Mouse (Mus musculus): ENCODE measurements around the gene Cd52.
"Not testable (repeated sequence)": the region's sequence is repeated elsewhere in the genome, so short reads cannot be mapped to it uniquely, and the experiment has no call there.

Cd52 gene

DNA sequence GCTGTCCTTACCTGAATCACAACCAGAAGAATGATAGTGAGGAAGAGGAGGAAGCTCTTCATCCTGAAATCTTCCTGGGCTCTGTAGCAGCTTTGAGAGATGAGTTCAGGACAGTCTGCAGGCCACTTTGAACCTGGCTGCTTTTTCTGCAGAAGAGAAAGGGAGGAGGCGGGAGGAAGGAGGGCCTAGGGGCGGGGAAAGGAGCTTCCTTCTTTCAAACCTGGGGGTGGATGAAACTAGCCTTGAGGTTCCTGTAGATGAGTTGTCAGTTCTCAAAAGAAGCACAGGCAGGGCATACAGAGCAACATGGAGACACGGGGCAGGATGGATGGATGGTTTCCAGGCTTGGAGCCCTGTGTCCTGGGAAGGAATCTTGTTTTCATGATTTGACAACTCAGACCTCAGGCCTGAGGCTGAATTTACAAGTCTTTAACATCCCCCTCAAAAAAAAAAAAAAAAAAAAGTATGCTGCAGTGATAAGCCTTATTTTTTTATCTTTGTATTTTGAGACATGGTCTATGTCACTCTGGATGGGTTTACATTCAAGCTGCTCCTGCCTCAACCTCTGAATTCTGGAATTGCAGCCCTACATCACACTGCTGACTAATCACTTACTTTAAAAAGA lies at the start of gene Cd52:
Cd52 (minus strand) TSS at position 160 of the 625 bp plus-strand sequence.
- no peak for DNase-seq

DNA sequence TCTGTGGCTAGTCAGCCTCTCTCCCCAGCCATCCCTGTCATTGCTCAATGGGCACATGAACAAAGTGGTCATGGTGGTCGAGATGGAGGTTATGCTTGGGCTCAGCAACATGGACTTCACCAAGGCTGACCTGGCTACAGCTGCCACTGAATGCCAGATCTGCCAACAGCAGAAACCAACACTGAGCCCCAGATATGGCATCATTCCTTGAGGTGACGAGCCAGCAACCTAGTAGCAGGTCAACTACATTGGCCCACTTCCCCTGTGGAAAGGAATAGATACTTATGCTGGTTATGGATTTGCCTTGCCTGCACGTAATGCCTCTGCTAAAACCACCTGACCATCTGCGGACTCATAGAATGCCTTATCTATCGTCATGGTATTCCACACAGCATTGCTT lies 49.4 kb upstream of the Cd52 start:
- not testable (repeated sequence) for DNase-seq

DNA sequence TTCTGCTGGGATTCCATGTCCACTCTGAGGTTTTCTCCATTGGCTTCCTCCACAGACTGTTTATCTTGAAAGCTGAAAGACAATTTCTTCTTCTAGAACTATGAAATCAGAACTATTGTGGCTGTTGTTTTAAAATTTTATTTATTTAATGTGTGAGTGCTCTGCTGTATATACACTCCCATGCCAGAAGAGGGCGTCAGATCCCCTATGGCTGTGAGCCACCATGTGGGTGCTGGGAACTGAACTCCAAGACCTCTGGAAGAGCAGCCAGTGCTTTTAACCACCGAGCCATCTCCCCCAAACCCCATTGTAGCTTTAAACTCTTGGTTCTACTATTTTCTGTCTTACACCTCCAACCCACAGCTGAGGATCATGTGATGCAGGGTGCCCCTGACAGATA lies 44.0 kb upstream of the Cd52 start:
- no peak for DNase-seq

GRCm38 (mm10) chr4:134136280-134136926 lies 41.5 kb upstream of the Cd52 start:
- no peak for DNase-seq

DNA sequence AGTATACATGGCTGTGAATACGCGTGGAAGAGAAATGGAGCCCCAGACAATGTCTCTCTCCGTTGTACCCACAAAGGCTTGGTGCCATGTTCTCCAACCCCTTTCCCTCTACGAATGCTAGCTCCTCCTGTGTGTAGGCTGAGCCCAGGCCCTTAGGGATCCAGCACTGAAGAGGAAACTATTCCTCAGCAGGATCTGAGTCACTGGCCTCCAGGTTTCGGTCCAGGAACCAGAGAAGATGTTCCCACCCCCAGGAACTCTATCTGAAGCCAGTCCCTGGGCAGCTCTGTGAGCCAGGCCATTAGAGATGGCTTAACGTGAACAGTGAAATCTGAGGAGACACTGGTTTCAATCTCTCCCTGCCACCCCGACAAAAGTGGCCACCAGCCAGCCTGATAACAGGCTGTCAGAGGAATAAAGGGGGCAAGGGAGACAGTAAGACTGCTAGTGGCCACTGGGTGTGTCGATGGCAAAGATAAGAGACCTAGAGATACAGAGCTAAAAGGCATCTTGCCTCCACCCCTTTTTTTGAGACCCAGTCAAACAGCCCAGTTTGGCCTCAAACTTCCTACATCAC lies 37.7 kb upstream of the Cd52 start:
- no peak for DNase-seq

- no peak for DNase-seq
These were observed 37.2 kb upstream of the Cd52 start for GRCm38 (mm10) chr4:134132117-134132516.

DNA sequence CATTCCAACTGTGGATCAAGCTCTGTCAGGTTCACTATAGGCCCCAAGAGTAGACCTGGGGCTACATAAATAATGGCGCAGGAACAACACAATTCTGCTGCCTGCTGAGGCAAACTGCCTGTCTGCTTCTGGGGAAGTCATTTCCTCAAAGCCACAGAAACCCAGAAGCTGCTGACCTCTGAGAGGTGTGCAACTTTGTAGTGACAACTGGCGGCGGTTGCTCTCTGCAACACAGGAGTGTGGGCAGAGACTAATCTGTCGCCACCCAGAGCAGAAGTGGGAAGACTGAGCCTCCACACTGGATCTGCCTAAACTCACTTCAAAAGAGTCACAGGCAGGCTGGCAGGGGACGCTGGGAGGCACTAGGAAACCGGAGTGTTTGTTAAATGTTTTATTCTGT lies 34.6 kb upstream of the Cd52 start:
- DNase-seq, result no peak

DNA sequence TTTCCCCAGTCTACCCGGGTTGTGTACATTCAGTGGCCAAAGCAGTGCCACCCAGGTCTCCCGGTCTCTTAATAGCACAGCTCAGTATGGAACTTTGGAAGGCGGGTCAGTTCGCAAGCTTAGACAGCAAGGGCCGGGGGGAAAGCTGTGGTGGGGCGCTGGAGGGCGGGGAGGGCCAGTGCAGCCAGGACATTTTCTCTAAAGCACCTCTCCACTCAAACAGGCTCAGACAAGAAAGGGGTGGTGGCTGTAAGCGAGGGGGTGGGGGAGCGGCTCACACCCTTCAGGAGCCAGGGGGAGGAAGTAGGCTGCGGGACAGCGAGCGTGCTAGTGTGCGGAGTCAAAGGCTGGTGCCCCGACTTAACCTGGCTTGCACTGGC lies 34.1 kb upstream of the Cd52 start:
- DNase-seq, result peak in 1 of 2 experiments; percentile 13

DNA sequence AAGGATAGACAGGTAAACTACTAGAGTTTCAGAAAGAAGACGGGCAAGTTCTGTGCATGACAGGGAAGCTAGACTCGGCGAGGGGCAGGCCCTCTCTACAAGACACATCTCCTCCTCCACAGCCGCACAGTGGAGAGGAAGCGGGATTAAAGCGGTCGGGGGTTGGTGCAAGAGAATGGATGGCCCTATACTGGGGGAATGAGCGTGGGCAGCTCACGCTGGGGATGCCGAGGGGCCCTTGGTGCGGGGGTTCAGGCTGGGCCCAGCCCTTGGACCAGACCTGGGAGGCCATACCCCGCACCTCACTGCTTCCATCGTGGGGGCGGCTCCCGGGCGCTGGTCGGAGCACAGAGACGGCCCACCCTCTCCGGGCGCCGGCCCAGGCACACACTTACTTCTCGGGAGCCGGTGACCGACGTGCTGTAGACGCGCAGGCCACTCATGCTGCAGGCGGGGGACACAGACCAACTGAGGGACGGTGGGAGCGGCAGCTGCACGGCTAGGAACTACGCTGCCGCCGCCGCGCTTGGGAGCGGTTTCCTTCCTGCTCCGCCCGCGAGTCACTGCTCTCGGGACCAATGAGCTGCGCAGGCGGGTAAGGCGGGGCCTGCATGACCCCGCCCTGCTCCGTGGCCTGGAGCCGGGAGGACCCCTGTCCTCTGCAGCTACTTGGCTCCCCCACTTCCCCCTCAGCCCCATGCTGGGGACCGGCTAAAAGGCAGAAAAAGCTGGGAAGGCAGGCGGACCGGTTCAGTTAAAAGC lies 33.5 kb upstream of the Cd52 start, which contains the start of gene Sh3bgrl3:
Sh3bgrl3 (minus strand) TSS at position 569 of the 762 bp plus-strand sequence.
- DNase-seq, result peak; percentile 84 to 86

DNA sequence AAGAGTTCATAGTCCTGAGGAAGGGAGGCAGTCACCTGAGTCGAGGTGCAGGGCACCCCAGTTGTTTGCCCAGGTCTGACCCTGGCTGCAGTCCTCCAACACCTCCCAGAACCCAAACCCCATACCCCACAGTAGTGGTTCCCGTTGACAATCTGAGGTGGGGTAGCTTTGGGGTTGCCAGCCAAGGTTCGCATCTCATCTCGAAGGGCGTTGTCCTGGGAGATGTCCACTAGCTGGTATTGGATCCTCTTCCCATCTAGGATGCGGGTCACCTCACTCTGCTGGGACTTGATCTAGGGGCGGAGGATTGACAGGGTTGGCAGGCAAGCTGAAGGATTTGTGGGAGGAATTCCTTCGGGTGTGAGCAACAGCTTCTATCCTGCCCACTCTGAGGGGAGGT lies 32.9 kb upstream of the Cd52 start:
- peak in 1 of 2 experiments; percentile 11 for DNase-seq

DNA sequence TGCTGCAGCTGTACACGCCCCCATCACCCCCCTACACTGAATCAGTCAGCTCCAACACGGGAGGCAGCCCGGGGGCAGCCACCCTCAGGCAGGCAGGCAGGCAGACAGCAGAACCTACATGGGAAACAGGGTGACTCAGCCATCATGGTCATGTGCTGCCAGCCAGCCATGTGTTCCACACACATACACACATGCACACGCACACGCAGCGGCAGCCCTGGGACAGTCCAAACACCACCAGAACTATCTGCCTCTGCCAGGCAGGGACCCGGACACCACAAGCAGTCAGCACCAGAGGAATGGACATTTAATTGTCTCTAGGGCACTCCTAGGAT lies 32.2 kb upstream of the Cd52 start:
- DNase-seq, result no peak

GRCm38 (mm10) chr4:134126300-134127120 lies 31.6 kb upstream of the Cd52 start:
- no peak for DNase-seq

DNA sequence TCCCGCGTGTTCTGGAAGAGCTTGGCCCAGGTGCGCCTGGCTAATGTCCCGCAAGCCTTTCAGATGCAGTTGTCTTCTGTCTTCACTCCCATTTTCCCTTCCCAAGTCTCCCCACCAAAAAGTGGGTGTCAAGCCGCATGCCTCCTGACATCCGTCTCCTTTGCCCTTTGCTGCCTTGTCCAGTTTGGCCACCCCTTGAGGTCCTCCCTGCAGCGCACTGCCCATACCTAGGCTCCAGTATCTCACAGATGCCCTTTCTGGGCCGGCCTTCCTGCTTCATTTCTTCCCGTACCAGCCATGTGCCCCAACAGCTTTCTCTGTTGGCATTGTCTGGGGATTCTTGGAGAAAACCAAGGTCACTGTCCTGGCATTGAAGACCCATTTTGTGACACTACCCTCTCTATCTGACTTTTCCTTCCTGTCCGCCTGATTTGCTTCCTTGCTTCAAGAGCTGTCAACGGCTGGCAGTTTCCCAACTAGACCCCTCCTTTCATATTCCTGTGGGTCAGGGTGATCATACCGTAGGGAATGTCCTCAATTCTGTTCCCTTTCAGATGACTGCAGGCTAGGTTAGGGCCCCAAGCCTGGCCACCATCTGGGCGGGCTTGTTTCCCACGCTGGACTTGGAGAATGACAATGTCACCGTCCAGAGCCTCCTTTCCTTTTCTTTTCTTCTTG lies 30.6 kb upstream of the Cd52 start:
- no peak for DNase-seq

GRCm38 (mm10) chr4:134123680-134124551 lies 29.0 kb upstream of the Cd52 start:
- DNase-seq, result peak; percentile 62 to 69

DNA sequence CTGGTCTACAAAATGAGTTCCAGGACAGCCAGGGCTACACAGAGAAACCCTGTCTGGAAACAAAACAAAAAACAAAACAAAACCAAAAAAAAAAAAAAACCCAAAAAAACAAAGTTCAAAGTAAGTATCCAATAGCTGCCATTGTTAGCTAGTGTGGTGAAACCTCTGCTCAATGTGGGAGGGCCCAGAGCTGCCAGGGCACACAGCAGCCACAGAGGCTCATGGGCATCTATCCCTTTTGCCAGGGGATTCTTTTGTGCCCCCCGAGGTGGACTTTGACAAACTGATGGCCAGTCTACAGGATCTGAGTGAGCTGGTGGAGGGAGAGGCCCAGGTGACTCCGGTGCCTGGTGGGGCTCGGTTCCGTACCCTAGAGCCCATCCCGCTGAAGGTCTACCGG lies 28.3 kb upstream of the Cd52 start:
- peak in 1 of 2 experiments; percentile 7 for DNase-seq

- DNase-seq, result no peak
These were observed 27.4 kb upstream of the Cd52 start for GRCm38 (mm10) chr4:134122281-134122680.

- DNase-seq, result no peak
These were observed 26.7 kb upstream of the Cd52 start for GRCm38 (mm10) chr4:134121571-134121970.

DNA sequence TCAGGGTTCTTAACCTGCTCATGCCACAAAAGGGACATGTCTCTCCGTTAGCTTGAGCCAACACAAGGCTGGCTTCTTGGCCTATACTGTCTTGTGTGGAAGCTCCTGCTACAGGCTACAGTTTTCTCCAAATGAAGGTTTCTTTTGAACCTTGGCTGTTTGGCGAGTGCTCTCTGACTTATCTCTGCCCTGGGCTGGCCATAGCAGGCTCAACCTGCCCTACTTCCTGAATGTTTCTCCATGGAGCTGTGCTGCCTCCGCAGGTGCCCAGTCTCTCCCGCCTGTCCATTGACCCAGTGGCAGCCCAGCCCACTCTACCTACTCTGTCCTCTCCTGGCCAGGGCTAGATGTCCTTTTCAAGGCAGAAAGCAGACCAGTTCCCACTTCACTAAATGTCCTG lies 26.0 kb upstream of the Cd52 start:
- DNase-seq, result no peak

DNA sequence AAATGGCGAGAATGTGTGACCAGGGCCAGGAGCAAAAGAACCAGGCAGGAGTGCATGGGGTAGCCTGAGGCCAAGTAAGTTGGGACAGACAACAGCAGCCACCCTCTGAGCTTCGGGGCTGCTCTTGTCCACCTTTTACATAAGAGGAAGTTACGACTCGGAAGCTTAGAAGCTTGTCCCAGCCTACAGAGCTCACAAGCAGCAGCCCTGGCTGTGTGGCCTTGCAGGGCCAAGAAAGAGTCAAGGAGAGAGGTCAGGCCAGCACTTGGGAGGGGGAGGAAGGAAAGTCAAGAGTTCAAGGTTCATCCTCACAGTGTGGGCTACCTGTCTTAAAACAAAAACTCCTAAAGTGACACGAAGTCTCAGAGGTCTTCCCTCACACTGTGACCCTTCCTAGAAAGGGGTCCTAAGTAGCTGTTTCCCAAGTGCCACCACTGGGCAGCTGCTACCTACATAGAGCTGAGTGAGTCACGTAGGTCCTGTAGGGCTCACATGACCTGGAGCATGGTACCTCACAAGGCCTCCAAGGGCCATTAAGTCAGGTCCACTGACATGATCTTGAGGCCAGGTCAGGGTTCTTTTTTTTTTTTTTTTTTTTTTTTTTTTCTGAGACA lies 25.4 kb upstream of the Cd52 start:
- no peak for DNase-seq

DNA sequence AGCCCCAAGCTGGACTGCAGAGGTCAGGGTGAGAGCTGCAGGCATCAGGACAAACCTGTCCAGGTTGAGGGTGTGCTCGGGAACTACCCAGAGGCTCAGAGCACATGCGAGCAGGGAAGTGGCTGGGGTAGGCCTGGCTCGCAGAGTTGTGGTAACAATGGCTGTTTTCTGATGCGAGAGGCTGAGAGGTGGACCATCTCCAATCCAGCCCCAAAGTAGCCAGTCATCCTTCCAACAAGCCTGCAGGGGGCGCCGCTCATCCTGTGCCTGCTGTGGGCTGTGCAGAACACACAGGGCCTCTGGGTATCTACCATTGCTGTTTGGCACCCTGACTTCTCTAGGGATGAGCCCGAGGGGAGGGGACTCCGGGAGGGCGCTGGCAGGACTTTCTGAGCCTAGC lies 24.8 kb upstream of the Cd52 start:
- peak in 1 of 2 experiments; percentile 29 for DNase-seq

- no peak for DNase-seq
These were observed 24.2 kb upstream of the Cd52 start for GRCm38 (mm10) chr4:134119042-134119441.
